Mouse (Mus musculus): ENCODE results near the gene Bcdin3d. TPM values are rescaled to one million over a fixed set of nuclear protein-coding genes. Genes with fewer than 3 reads are reported as not detected.
A peak's percentile ranks its signal among the peaks of the same experiment; 100 is the strongest.

The Bcdin3d gene
- 1 to 10 TPM; 5.3 TPM for total RNA-seq (2021)
- long read RNA-seq, experiment 1, partial matches to known transcripts: 0 of 4 reads
- long read RNA-seq, experiment 1, other reads (novel, unspliced or antisense): 0 of 4 reads
- long read RNA-seq, experiment 2, partial matches to known transcripts: 0 of 3 reads
- long read RNA-seq, experiment 2, other reads (novel, unspliced or antisense): 0 of 3 reads

DNA sequence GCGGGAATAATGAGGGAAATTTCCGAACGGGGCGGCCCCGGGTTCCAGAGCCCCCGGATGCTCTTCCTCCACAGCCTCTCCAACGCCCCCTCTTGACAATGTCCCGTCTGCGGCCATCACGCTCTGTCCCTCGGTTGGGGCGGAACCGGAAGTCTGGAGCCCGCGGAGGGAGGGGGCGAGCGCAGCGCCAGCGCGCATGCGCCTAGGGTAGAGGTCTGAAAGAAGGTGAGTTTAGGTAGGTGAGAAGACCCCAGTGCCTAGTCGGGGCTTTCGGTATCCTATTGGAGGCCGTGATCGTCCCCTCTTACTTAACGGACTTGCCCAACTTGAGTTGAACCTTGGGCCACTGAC is at the start of gene Bcdin3d:
Gene Bcdin3d (minus strand): TSS at position 155 of the 351 bp plus-strand sequence.
- peak; percentile 88 for DNase-seq

DNA sequence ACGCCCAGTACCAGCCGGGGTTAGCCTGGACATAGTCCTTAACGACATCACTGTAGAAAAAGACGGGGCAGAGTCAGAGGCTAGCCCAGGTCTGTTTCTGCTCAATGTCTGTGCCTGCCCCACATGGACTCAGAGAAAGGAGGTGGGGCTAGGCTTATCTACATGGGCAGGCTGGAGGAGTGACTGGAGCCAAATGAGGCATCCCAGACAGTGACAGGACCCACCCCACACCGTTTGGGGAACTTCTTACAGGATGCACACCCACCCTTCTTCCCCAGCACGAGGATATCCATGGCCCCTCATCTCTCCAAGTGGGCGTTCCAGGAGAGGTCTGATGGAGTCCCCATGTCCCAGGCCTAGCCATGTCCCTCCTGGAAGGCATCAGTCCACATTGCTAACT is 45.8 kb upstream of the Bcdin3d start:
- no peak for DNase-seq

DNA sequence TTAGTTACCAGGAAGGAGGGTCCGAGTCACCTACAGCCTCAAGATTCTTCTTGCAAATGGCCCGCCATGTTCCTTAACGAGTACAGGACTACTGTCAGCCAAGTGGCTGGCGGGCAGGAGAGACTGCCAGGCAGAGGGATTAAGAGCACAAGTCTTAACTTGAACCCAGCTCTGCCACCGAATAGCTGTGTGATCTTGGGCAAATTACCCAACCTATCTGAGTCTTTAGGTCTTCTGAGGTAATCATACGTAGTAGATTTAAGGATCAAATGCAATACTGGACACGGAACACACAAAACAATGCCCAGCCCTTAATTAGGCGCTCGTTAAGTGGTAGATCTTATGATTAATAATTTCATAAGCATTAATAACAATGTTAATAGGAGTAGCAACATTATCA is 45.1 kb upstream of the Bcdin3d start:
- DNase-seq: no peak

DNA sequence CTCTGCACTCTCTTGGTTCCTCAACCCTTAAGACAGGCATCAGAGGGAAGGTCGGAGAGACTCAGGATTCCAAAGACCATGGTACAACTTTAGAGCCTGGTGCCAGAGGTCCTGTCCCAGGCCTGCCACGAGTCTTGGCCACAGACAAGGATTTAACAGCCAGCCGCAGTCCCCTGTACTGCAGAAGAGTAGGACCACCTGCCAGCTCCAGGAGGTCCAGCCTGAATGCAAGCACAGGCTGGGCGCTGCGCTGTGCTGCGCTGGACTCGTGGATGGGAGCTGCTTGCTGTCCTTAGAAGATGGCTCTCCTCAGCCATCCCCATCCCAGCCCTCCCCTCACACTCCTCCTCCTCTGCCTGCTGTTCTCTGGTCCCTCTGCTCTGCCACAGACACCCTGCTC is 43.2 kb upstream of the Bcdin3d start:
- no peak for DNase-seq

DNA sequence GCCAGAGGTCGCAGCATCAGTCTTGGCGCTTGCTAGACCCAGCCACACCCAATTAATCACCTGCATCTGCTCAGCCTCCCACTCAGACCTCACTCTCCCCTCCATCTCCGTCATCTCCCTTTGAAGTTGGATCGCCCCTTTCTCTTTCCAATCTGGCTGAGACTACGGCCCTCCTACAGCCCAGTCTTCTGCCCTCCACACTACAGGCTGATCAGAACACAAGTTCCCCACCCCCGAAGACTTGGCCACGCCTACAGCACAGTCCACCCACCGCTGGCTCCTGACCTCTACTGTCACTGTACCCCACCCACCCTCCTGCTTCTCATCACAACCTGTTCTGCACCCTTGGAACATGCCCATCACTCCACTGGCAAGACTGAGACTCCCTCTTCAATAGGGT is 42.2 kb upstream of the Bcdin3d start:
- no peak for DNase-seq

DNA sequence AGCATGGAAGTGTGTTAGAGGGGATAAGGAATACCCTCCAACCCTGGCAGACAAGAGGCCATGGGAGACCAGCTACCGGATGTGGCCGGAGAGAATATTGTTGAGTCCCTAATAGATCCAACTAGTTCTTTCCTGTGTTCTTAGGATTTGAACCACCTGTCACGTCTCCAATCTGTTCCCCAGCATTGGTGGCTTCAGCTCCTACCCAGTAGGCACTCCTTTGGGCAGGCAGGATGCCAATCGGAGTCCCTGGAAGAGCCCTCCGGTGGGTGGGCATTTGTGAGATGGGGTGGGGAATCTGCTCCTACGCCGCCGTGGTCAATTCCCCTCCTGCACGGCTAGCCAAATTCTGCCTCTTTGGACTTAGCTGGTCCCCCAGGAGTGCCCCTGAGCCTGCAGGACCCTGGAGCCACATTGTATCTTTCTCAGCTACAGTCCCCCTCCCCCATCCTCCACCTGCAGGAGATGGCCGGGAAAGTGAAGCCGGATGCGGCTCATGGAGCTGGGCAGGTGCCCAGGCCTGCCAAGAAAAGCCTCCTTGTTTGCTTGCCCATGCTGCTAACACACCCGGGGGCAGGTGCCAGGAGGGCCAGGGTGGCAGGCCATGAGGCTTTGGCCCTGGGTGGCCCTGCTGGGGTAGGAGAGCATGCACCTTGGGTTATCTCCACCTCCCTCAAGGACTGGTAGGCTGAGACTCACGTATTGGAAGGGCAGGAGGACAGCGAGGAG is 37.4 kb upstream of the Bcdin3d start:
- DNase-seq: no peak

DNA sequence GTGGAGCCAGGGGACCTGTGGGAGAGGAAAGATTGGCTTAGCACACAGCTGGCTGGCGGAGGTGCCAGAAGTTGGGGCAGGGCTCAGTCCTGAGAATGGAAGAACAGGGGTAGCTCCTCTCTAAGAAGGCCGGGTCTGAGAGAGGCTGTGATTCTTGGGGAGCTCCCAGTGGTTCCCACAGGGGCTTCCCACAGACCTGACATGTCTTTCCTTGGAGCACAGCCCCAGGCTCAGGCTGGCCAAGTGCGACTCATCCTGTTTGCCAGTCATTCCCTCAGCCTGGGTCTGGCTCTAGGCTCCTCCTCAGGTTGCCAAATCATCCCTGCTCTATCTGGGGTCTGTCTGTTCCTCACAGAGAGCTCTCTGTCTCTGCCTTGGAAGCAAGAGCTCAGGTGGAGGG is 36.1 kb upstream of the Bcdin3d start:
- DNase-seq: no peak

DNA sequence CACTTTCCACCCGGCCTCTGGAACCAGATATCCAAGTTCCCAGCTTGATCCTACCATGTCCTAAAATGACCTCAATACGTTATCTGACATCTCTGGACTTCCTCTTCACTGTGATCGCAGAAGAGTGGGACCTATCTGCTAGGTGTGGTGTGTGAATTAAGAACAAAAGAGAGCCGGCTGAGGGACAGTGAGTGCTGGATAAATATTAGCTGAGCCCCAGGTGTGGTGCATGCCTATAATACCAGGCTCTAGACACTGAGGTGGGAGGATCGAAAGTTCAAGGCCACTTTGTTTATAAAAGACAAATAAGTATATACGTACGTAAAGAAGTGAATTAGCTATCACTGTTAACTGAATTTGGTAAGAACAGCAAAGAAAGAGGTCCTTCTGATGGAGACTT is 35.3 kb upstream of the Bcdin3d start:
- DNase-seq: no peak

DNA sequence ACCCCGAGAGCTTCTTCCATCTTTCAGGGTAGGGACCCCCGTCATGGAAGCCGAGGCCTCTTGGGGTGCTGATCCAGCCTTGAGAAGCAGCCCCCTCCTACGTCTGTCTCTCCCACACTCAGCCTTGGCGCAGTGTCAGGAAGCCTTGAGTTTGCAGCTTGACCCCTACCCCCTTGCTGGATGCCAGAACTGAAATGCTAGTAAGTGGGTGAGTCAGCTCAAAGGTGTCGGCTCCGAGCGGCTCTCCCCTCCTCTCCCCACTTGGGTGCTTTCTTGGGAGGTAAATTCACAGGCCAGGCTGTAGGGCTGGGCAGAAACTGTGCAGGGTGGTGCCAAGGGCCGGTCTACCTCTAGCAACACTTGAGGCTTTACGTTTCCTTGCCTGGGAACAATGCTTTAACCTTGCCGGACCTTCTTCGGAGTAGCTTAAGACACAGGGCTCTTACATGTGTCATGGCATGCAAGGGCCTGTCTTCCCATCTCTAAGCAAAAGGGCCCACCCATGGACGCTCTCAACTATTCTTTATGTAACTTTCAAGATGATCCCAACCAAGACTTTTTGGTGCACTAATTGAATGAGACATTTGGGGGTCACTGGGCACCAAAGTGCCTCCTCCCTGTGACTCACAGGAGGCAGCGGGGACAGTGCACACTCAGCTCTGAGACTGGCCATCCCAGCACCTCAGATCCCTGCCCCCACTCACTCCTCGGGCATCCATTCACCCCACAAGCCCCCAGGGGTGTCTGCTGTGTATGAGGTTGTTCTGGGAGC is 31.0 kb upstream of the Bcdin3d start:
- DNase-seq: no peak

DNA sequence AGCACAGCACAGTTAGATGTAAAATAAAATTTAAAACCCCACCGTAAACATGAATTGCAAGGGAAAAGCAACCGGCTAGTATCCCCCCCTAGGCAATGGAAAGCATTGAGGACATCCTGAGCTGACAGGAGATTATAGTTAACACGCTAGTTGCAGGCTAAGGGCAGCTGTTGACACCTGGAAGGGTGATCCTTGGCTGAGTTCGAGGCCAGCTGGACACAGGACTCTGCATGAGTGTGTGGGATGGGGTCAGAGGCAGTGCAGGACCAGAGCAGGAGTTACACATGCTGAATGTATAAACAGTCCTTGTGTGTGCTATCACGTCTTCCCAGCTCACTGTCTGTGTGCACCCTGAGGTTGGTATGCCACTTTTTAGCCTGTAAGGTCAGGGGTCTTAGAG is 28.7 kb upstream of the Bcdin3d start:
- no peak for DNase-seq

DNA sequence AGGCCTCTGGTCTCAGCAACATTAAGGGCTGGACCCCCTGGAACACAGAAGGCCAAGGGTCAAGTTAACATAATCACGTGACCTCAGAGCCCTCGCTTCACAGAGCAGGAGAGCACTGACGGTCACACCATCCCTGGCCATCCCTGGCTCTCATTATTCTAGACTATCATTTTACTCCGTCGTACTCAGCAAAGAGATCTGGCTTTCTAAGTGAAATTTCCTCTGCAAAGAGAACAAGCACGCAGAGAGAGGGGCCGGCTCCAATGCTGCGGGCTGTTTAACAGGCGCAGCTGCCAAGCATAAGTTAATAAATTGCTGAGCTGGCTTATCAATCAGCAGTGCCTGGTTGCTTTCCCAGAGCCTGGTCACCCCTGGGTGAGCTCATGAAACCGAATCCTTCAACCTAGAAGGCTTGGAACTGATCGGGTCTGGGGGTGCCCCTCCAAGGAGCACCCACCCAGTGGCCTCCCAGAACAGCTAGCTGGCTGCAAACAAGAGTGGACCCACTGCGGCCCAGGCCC is 27.8 kb upstream of the Bcdin3d start:
- DNase-seq: no peak

DNA sequence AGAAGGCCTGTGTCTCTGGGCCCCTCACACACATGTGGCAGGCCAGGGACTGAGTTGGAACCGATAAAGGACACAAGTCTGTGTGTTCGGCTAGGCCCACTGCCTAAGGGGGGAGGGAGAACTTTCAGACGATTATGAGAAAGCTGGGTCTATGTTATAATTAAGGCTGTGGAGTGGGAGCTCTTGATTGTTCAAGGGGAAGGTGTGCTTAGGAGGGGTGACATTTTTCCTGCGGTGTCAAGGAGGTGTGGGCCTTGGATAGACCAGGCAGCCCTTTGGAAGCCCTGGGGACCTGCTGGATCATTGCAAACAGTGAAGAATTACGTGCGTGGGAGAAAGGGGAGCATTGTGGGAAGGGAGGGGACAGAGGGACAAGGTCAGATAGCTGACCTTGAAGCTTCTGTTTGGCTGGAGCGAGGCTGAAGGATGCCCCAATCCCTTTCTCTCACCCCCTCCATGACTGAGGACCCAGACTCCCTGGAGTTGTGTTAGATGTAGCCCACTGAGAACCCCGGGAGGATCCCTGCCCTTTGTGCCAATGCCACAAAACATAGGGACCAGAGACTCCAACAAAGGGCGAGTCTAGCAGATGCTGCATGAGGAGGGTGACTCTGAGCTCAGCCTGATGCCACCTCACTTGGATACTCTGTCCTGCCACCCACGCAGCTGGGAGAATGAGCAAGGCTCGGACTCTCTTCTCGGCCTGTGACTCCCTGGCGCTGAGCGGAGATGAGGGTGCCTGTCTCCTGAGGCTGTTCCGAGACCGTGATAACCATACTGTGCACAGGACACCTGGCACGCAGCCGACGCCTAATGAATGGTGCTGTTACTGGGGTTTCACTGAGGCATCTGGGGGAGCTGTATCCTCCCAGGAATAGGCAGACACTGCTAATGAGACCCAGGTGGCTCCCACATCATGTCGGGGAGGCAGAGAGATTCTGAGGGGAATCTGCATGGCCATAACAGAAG is 27.0 kb upstream of the Bcdin3d start:
- DNase-seq: no peak

DNA sequence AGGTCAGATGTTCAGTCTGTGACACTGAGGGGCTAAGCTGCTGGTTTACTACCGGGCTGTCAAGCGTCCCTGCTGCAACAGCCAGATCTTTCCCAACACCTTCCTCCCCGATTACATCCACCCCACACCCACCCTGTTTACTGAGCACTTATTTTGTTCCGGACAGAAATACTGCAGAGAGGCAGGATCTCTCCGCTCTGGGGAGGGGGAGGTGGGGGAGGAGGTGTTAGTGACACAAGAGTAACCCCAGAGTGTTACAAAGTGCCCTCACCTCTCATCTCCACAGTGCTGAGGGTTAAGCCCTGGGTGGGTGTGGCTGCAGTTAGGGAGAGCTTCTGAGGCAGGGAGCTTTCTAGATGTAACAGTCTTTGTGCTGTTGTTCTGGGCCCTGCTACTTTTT is 25.8 kb upstream of the Bcdin3d start:
- DNase-seq: no peak

DNA sequence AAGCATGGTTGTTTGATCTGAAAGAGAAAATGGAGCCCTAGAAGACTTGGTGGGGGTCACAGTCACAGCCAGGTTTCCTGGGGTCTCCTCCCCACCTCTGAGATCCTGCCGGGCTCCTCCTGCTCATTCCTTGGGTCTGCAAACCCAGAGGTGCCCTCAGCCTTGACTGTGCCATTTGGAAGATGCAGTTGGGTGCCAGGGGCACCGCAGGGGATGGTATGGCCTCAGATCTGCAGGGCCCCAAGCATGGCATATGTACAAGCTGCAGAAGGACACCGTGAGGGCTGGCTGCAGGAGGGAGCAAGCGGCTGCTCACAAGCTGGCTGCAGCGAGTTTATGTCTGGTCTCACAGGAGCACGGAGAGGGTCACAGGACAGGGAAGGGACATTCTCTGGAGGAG is 25.2 kb upstream of the Bcdin3d start:
- DNase-seq: no peak

DNA sequence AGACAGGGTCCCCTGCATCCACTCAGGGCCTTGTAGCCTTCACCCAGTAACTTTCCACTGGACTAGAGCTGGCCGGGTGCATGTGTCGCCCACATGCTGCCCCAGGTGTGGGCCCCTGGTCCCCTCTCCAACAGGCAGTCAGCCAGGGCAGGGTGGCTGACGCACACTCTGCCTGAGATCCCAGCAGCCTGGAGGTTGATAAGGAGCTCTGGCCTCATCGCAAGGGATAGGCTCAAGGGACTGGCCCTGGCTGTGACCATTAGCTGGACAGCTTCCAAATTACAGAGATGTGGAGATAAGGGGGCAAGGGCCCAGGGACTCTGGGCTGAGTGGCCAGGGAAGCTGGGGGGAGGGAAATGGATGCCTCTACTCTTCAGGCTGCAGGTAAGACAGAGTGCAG is 24.3 kb upstream of the Bcdin3d start:
- no peak for DNase-seq

DNA sequence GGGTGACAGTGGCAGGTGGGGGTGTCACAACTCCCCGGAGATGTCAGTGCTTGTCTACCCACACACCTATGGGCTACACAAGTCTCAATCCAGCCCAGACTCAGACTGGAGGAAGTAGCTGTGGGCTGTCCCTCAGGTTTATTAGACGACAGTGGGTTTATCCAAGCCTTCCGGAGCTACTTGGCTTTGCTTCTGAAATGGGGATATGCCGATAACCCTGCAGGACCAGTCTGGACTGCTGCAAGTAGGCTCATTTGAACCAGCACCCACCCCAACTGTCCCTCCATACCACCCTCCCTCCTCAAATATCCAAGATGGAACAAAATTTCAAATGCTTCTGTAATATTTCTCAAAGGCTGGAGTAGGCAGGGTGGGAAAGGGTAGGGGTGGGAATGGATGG is 23.8 kb upstream of the Bcdin3d start:
- DNase-seq: no peak

DNA sequence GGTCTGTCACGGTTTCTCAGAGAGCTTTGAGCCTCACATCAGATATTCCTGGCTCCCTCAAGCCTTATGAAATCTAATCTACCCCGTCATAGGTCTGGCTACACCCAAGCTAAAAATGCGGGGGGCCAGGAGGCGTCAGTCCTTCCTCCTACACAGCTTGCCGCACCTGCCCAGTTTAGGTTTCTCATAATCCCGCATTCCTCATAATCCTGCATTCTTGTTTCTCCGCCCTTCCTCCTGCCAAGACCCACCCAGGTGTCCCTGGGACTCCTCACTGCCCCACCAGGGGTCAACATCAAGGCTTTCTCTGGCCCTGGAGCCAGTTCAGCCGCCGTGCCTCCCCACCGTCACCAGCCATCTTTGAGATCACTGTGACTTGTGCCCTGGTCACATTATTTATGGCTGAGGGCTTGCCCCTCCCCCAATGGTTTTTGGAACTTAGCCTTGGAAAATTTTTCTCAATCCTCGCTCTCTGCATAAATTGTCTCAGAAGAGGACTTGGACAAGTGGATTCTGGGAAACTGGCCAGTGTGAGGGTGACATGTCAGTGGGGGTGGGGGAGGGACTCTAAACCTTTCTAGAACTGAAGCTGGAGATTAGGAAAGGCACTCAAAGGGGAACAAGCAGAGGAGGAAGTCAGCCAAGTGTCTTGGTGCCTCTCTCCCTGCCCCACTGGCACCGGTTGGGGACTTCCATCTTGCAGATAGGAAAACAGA is 23.2 kb upstream of the Bcdin3d start:
- DNase-seq: peak; percentile 29

DNA sequence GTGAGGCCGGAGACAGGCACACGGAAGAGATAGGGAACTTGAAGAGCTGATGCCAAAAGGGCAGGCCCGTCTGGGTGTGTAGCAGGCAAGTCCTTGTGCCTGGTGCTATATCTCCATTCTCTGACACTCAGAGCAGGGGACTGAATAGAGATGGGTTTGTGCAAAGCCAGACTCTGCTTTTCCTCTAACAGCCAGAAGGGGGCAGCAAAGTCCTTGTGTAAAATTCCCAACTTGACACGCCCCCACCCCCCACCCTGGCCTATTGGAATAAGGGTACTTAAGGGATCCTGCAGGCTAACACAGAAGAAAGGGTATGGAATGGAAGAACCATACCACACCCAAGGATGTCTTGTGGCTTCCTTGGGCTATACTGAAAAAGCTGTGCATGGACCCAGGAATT is 22.5 kb upstream of the Bcdin3d start:
- no peak for DNase-seq

DNA sequence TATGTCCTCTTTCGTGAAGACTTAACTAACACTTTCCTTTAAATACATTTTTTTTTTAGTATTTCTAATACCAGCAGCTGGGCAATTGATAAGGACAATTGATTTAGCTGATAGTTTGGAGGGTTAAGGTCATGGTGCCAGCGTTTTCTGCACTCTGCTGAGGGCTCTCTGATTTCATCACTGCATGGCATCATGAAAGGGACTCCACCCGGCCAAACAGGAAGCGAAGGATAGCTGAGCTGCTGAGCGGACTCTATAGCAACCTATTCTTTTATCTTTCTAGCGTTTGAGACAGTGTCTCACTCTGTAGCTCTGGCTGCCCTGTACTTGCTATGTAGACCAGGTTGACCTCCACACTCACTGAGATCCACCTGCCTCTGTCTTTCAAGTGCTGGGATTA is 10.2 kb upstream of the Bcdin3d start:
- DNase-seq: no peak

DNA sequence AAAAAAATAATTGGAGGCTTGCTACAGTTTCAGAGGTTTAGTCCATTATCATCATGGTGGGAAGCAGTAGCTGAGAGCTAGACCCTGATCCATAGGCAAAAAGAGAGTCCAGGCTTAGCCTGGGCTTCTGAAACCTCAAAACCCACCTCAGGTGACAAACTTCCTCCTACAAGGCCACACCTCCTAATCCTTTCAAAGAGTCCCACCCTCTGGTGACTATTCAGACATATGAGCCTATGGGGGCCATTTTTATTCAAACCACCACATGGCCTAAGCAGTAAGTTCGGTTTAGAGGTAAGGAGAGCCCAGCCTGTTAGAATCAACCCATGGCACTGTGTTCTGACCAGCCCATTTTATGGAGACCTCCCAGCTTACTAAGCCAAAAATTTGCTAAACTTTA is 1.3 kb upstream of the Bcdin3d start:
- DNase-seq: no peak

DNA sequence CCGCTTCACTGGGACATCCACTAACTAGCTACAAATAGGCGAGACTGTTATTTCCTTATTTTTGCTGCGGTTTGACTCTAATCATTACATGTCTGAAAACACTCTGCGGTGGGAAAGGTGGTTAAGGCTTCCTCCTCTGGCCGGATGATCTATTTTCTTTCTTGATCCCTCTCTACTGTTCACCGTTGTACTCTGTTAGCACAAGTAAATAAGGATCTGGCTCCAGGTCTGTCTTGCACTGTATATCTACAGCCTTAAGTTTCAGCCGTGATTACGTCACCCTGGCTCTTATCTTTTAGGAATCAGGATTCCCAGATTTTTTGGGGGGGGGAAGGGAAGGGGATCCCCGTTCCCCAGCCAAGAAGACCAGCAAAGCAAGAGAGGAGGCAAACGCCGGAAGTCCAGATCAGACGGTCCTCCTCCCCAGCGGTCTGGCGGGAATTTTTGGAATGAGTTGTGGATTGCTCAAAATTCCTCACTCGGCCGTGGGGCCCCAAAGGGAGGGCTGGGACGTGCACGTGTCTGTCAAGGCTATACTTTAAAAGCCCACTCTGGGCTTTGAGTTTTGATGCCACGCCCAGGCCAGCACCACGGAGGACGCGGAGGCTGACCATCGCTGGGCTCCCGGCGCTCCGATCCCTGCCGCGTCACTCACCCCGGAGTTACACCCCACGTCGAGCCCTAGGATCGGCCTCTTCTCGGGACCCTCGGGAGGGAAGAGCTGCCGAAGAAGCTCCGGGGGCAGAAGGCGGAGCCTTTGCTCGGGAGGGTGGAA is 542 bp downstream of the Bcdin3d start:
- DNase-seq: peak; percentile 63

Measured in gastrocnemius, postnatal 10 days (tissue).